Mouse (Mus musculus): Measurements from ENCODE around the gene Gabrg1. TPM values are rescaled to one million over a fixed set of nuclear protein-coding genes. Genes with fewer than 3 reads are reported as not detected.
A peak's percentile ranks its signal among the peaks of the same experiment; 100 is the strongest.

Gene Gabrg1
- 44.6 and 51.9 TPM in 2 replicates for total RNA-seq (2014; rRNA removed)
- 38.6 and 39.5 TPM in 2 replicates for polyA plus RNA-seq (2015; fragmentation: Nextera tagmentation; extraction: Ambion mirVana)

GRCm38 (mm10) chr5:70842192-70843095 is at the start of gene Gabrg1:
Gene Gabrg1, minus strand, starts transcription at chr5:70842617.
- WGBS = 1% methylated on average over 19 of the region's 19 CpGs
- Histone ChIP-seq H3K27ac (ENCODE audit: low read depth, low read length) (peak within 1 kb of the TSS; percentile 87), H3K4me1 (ENCODE audit: insufficient read depth, low read length) (no peaks in the 10 kb centered on the region), H3K9ac (replicated peaks; ENCODE audit: low read length, poor library complexity, severe bottlenecking) (peak within 1 kb of the TSS; percentile 65), H3K4me3 (ENCODE audit: low read depth, low read length) (peak within 1 kb of the TSS; percentile 42), H3K9me3 (ENCODE audit: low read length) (no peaks in the 10 kb centered on the region), H3K4me2 (ENCODE audit: low read depth, low read length, poor library complexity, severe bottlenecking) (peak within 1 kb of the TSS; percentile 60), H3K36me3 (ENCODE audit: insufficient read depth, low read length) (no peaks in the 10 kb centered on the region), H3K27me3 (ENCODE audit: insufficient read depth, low read length) (no peaks in the 10 kb centered on the region)
- peak; percentile 17; the same call in 1 of the 2 replicates for TF ChIP-seq CTCF (IDR thresholded peaks at IDR 0.05)
- peak; percentile 93 for ATAC-seq (ENCODE audit: low FRiP score)
- DNase-seq (ENCODE audit: low spot score) = peak; percentile 90

- H3K27me3 ChIP-seq (ENCODE audit: insufficient read depth, low read length) = no peaks in the 10 kb centered on the region
- no peak overlapping the region for H3K4me3 ChIP-seq (ENCODE audit: low read depth, low read length)
- H3K9me3 ChIP-seq (ENCODE audit: low read length) = no peaks in the 10 kb centered on the region
- 81% methylated on average over 3 of the region's 3 CpGs for WGBS
- no peaks in the 10 kb centered on the region for H3K36me3 ChIP-seq (ENCODE audit: insufficient read depth, low read length)
- no peaks in the 10 kb centered on the region for H3K4me1 ChIP-seq (ENCODE audit: insufficient read depth, low read length)
- H3K4me2 ChIP-seq (ENCODE audit: low read depth, low read length, poor library complexity, severe bottlenecking) = no peak overlapping the region
- TF ChIP-seq CTCF (IDR thresholded peaks at IDR 0.05) = no peak
- no peak overlapping the region for H3K9ac ChIP-seq (replicated peaks; ENCODE audit: low read length, poor library complexity, severe bottlenecking)
- no peak overlapping the region for H3K27ac ChIP-seq (ENCODE audit: low read depth, low read length)
- no peak for ATAC-seq (ENCODE audit: low FRiP score)
- DNase-seq (ENCODE audit: low spot score) = no peak
Observed at GRCm38 (mm10) chr5:70884026-70884425, 41.6 kb upstream of the Gabrg1 start.

DNA sequence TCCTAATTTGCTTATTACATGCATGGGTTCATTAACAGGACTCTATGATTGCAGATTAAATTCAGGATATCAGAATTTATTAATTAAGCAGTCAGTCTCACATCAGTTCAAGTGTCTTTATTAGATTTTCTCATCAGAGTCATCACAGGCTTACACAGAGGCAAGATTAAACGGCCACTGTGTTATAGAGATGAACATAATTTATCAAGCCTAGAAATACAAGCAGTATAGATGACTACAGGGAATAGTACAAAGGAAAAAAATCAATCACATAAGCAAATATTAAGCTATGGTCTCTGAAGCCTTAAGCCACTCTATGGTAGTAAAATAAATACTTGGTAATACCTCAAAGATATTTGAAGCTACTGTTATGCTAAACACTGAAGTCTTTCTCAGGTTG is 27.7 kb upstream of the Gabrg1 start:
- WGBS = 43% methylated on average over 1 of the region's 1 CpGs
- Histone ChIP-seq H3K27me3 (ENCODE audit: insufficient read depth, low read length) (no peaks in the 10 kb centered on the region), H3K9ac (replicated peaks; ENCODE audit: low read length, poor library complexity, severe bottlenecking) (no peak overlapping the region), H3K36me3 (ENCODE audit: insufficient read depth, low read length) (no peaks in the 10 kb centered on the region), H3K9me3 (ENCODE audit: low read length) (no peaks in the 10 kb centered on the region), H3K27ac (ENCODE audit: low read depth, low read length) (no peak overlapping the region), H3K4me2 (ENCODE audit: low read depth, low read length, poor library complexity, severe bottlenecking) (no peak overlapping the region), H3K4me1 (ENCODE audit: insufficient read depth, low read length) (no peaks in the 10 kb centered on the region), H3K4me3 (ENCODE audit: low read depth, low read length) (no peak overlapping the region)
- DNase-seq (ENCODE audit: low spot score) = no peak
- no peak for TF ChIP-seq CTCF (IDR thresholded peaks at IDR 0.05)
- ATAC-seq (ENCODE audit: low FRiP score) = peak; percentile 56

DNA sequence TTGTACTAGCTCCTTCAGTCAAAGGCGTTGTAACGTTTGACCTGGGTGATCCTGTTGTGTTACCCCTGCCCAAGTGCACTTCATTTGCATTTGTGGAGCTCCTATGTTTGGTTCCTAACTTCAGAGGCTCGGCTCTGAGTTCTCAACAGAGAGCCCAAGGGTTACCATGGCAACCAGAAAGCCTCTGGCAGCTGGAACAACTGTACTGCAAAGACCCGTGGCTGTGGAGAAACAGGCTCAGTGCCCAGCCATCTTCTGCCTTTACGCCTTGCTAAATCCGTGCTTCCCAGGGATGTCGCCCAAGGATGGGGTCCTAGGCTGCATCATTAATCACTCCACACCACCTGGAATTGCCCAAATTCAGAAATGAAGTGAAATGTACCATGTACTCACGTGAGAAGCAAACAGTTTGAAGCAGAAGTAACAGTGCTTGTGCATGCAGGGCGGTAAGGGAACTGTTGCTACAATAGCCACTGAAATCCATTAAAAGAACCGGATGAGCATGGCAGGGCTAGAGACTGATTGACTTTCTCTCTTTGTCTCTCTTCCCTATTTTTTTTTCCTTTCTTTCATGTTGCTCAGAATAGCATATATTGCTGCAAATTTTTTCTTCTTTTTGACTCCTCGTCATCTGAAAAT is 798 bp upstream of the Gabrg1 start:
- peak overlapping the region; percentile 42 for H3K4me3 ChIP-seq (ENCODE audit: low read depth, low read length)
- H3K9ac ChIP-seq (replicated peaks; ENCODE audit: low read length, poor library complexity, severe bottlenecking) = peak overlapping the region; percentile 65
- TF ChIP-seq CTCF (IDR thresholded peaks at IDR 0.05) = no peak
- H3K4me1 ChIP-seq (ENCODE audit: insufficient read depth, low read length) = no peaks in the 10 kb centered on the region
- H3K27me3 ChIP-seq (ENCODE audit: insufficient read depth, low read length) = no peaks in the 10 kb centered on the region
- H3K9me3 ChIP-seq (ENCODE audit: low read length) = no peaks in the 10 kb centered on the region
- 3% methylated on average over 11 of the region's 11 CpGs for WGBS
- no peaks in the 10 kb centered on the region for H3K36me3 ChIP-seq (ENCODE audit: insufficient read depth, low read length)
- peak overlapping the region; percentile 87 for H3K27ac ChIP-seq (ENCODE audit: low read depth, low read length)
- ATAC-seq (ENCODE audit: low FRiP score) (peak; percentile 93), DNase-seq (ENCODE audit: low spot score) (peak; percentile 97)
- peak overlapping the region; percentile 60 for H3K4me2 ChIP-seq (ENCODE audit: low read depth, low read length, poor library complexity, severe bottlenecking)

DNA sequence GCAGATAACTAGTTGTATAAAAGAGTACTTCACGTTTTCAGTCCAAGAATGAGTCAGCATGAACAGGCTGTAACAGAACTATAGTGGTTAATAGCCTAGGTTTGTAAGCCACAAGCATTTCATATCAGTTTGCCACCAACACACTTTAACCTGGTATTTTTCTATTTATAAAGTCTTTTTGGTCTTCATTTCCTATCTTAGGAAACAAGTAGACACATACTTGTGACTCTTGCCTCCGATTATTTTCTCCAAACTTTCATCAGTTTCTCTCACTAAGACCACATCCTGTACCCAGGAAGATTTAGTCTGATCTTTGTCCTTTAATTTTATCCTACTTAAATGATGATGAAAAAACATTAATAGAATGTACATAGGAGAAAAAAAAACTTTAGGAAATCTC is 23.7 kb downstream of the Gabrg1 start:
- no peaks in the 10 kb centered on the region for H3K36me3 ChIP-seq (ENCODE audit: insufficient read depth, low read length)
- H3K27me3 ChIP-seq (ENCODE audit: insufficient read depth, low read length) = no peaks in the 10 kb centered on the region
- no peak overlapping the region for H3K27ac ChIP-seq (ENCODE audit: low read depth, low read length)
- ATAC-seq (ENCODE audit: low FRiP score) = no peak
- H3K4me3 ChIP-seq (ENCODE audit: low read depth, low read length) = no peak overlapping the region
- no peaks in the 10 kb centered on the region for H3K4me1 ChIP-seq (ENCODE audit: insufficient read depth, low read length)
- H3K9ac ChIP-seq (replicated peaks; ENCODE audit: low read length, poor library complexity, severe bottlenecking) = no peak overlapping the region
- no peak for DNase-seq (ENCODE audit: low spot score)
- H3K4me2 ChIP-seq (ENCODE audit: low read depth, low read length, poor library complexity, severe bottlenecking) = no peak overlapping the region
- no peaks in the 10 kb centered on the region for H3K9me3 ChIP-seq (ENCODE audit: low read length)
- 85% methylated on average over 2 of the region's 2 CpGs for WGBS
- no peak for TF ChIP-seq CTCF (IDR thresholded peaks at IDR 0.05)

DNA sequence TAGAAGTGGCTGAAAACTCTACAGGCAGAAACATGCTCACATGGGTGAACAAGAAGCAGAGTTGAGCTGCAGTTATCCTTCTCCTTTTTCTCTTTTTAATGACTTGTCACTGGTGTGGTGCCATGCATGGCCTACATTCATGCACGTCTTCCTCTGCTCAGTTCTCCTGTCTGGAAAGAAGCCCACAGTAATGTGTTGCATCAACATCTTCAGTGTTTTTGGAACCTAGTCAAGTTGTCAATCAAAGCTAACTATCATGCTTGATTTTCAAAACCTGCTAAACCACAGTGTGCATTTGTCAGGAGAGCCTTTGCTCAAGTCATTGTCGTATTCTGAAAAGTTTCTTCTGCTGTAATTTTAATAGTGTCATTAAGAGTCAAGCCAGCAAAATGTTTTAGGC is 106.3 kb downstream of the Gabrg1 start:
- ATAC-seq (ENCODE audit: low FRiP score) = no peak
- WGBS = 85% methylated on average over 2 of the region's 2 CpGs
- Histone ChIP-seq H3K36me3 (ENCODE audit: insufficient read depth, low read length) (no peaks in the 10 kb centered on the region), H3K9me3 (ENCODE audit: low read length) (no peaks in the 10 kb centered on the region), H3K27ac (ENCODE audit: low read depth, low read length) (no peak overlapping the region), H3K4me3 (ENCODE audit: low read depth, low read length) (no peak overlapping the region), H3K4me2 (ENCODE audit: low read depth, low read length, poor library complexity, severe bottlenecking) (no peak overlapping the region), H3K4me1 (ENCODE audit: insufficient read depth, low read length) (no peaks in the 10 kb centered on the region), H3K27me3 (ENCODE audit: insufficient read depth, low read length) (no peaks in the 10 kb centered on the region), H3K9ac (replicated peaks; ENCODE audit: low read length, poor library complexity, severe bottlenecking) (no peak overlapping the region)
- no peak for DNase-seq (ENCODE audit: low spot score)
- TF ChIP-seq CTCF (IDR thresholded peaks at IDR 0.05) = no peak

Data from midbrain, postnatal 0 days (tissue).